Mouse (Mus musculus): ENCODE results near the gene Epb41.

- TF ChIP-seq POLR2A (IDR thresholded peaks at IDR 0.05; ENCODE audit: insufficient read depth, low read depth, low read length) (no peak), CTCF (IDR thresholded peaks at IDR 0.05) (peak; percentile 98)
Observed at GRCm38 (mm10) chr4:132079555-132080275, 4.6 kb upstream of the Epb41 start.

All from heart, adult 2 months (tissue).